Mouse (Mus musculus) heart, postnatal 0 days (tissue): ENCODE measurements around the gene Lurap1. TPM values are rescaled to one million over a fixed set of nuclear protein-coding genes. Genes with fewer than 3 reads are reported as not detected.

Source experiments
- ATAC-seq: fragments of 200-750 bp; cut with Nextera tagmentation; 2 replicates; pipeline ENCODE4 v1.8.0; 2017; ENCODE audit warnings: low read depth, moderate number of reproducible peaks, moderate library complexity; ENCODE audit not compliant: insufficient read depth
- DNase-seq: peaks from one replicate; pipeline ENCODE4 v3.0.0-alpha.2; 2016; ENCODE audit warnings: low spot score
- H3K27ac ChIP-seq: fragments of 300-500 bp; sonication (generic); 2 replicates; pipeline ENCODE4 v1.5.1; 2014; ENCODE audit warnings: low read depth, mild to moderate bottlenecking
- H3K27me3 ChIP-seq: fragments of 300-500 bp; sonication (generic); 2 replicates; pipeline ENCODE4 v1.6.1; 2014; ENCODE audit warnings: low read length, mixed read lengths; ENCODE audit not compliant: control insufficient read depth, insufficient read depth
- H3K36me3 ChIP-seq: fragments of 300-500 bp; sonication (generic); replicated peaks from 2 replicates; pipeline ENCODE4 v1.6.1; 2014; ENCODE audit warnings: low read length, mixed read lengths; ENCODE audit not compliant: control insufficient read depth, insufficient read depth
- H3K4me1 ChIP-seq: fragments of 300-500 bp; sonication (generic); 2 replicates; pipeline ENCODE4 v1.6.1; 2014; ENCODE audit warnings: antibody characterized with exemption; ENCODE audit not compliant: control insufficient read depth, insufficient read depth
- H3K4me2 ChIP-seq: fragments of 300-500 bp; sonication (generic); 2 replicates; pipeline ENCODE4 v1.6.1; 2014; ENCODE audit warnings: low read depth, mild to moderate bottlenecking, low read length, moderate library complexity
- H3K4me3 ChIP-seq: fragments of 300-500 bp; sonication (generic); 2 replicates; pipeline ENCODE4 v1.5.1; 2014; ENCODE audit warnings: low read depth, low read length
- H3K9ac ChIP-seq: fragments of 300-500 bp; sonication (generic); replicated peaks from 2 replicates; pipeline ENCODE4 v1.6.1; 2014; ENCODE audit warnings: low read depth, low read length, mixed read lengths
- H3K9me3 ChIP-seq: fragments of 300-500 bp; sonication (generic); replicated peaks from 2 replicates; pipeline ENCODE4 v1.6.1; 2016; ENCODE audit warnings: low read length; ENCODE audit not compliant: control insufficient read depth
- CTCF ChIP-seq: IDR thresholded peaks from 2 replicates; pipeline ENCODE4 v1.5.1; 2016; ENCODE audit warnings: antibody characterized with exemption, control low read depth, low read depth
- EP300 ChIP-seq: IDR thresholded peaks from 2 replicates; pipeline ENCODE4 v1.6.1; 2016; ENCODE audit warnings: antibody characterized with exemption, low read depth
- WGBS: fragments of 180-500 bp; shearing (Covaris S2); extraction: QIAGEN DNeasy Blood & Tissue Kit; methylation state at CpG from one replicate; pipeline ENCODE4 v1.1.7; 2014; 5-methylcytosine and 5-hydroxymethylcytosine counted together
- polyA plus RNA-seq: library from polyadenylated mRNA; unstranded; fragments of >200 nt; fragmentation: Nextera tagmentation; extraction: Ambion mirVana; gene quantifications from 2 replicates; pipeline ENCODE4 v1.2.1, GENCODE M21; 2015
- total RNA-seq: library from RNA; depleted of rRNA; stranded (reverse); fragments of >200 nt; gene quantifications from 2 replicates; pipeline ENCODE4 v1.2.3, GENCODE M21; 2014; ENCODE audit warnings: low replicate concordance

Gene Lurap1
- total and polyA plus RNA-seq, 2 experiments from 2014 or later, result 0.97 to 1.5 TPM

DNA sequence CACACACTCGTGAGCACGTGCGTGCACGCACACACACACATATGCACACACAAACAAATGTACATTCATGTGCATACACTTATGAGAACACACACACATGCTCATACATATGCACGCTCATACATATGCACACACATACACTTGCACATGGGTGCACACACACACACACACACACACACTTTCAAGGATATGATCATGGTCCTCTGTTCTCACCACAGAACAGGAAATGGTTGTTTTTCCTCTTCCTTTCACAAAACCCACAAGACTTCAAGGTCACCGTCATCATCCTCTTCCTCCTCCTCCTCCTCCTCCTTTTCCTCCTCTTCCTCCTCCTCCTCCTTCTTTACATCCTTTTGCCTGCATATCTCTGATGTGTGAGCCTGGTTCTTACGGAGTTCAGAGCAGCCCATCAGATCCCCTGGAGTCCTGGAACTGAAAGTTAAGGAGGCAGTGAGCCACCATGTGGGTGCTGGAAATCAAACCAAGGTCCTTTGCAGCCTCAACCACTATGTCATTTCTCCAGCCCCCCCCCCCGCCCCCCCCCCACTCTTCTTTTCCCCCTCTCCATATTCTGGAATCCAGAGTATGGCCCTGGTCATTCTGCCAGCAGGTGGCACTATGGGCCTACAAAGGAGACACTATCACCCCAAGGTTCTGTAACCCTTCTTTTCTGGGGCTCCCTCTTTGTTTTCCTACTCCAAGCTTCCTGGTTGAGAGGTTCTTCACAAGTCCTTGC is 17.6 kb upstream of the Lurap1 start:
- TF ChIP-seq CTCF (peak; percentile 79), EP300 (no peak)
- Histone ChIP-seq H3K4me3 (no peak overlapping the region), H3K9me3 (no peaks in the 10 kb centered on the region), H3K9ac (no peak overlapping the region), H3K36me3 (no peaks in the 10 kb centered on the region), H3K4me2 (no peak overlapping the region), H3K27me3 (no peaks in the 10 kb centered on the region), H3K4me1 (no peaks in the 10 kb centered on the region), H3K27ac (no peak overlapping the region)
- peak; percentile 72 for ATAC-seq
- WGBS, result 78% methylated on average over 7 of the region's 8 CpGs
- peak; percentile 45 for DNase-seq

DNA sequence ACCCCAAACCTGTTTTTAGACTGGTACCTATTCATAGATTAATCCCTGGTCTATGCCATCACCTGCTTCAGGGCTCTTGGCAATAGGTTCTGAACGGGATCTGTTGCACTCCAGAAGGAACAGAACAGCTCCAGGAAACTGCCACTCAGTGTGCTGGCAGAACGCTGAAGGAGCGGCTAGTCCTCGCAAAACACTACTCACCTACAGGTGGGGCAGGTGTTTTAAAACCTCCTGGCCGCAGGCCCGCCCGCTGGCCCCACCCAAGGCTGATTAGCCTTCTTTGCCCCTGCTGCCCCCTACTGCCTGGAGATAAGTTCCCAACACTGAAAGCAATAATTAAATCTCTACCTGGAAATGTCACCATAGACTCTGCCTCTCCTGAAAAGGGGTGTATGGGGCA is 16.3 kb upstream of the Lurap1 start, which contains the start of gene Tspan1:
TSS of gene Tspan1 (minus strand) at position 198 of the 400 bp plus-strand sequence.
- Histone ChIP-seq H3K4me3 (no peak within 1 kb of the TSS), H3K9me3 (no peaks in the 10 kb centered on the region), H3K4me1 (peaks cover 5% of the 10 kb centered on the region), H3K27me3 (no peaks in the 10 kb centered on the region), H3K27ac (no peak within 1 kb of the TSS), H3K36me3 (no peaks in the 10 kb centered on the region), H3K9ac (no peak within 1 kb of the TSS), H3K4me2 (no peak within 1 kb of the TSS)
- no peak for TF ChIP-seq CTCF
- TF ChIP-seq EP300, result no peak
- DNase-seq (no peak), ATAC-seq (no peak)
- WGBS, result 32% methylated on average over 7 of the region's 7 CpGs

DNA sequence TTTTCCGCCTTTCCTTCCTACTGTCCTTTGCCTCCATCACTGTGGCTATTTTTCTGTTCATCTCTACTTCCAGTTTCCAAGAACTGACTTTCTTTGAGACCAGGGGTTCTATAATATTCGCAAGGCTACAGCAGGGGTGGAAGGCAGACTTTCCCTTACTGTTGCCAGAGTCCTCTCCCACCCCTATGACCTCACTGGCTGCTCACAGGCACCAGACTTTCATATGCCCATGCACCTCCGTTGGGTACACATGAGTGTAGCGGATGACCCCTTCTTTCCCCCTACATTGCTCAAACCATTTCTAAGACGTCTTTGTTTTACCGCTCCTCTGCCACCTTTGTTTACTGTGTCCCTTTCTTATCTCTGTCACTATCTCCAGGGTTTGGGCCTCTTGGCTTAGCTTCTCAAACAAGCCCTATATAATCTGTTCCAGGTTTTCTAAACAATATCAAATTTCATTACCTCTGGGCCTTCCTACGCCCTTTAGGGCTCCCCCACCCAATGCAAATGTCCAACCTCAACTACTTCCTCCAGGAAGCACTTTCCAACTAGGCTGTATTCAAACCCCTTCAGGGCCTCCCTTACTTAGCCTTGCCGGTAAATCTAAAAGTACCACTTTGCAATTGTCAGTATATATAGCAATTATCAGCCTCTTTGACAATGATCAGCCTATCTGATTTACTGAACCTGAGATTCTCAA is 14.7 kb upstream of the Lurap1 start:
- 72% methylated on average over 8 of the region's 8 CpGs for WGBS
- Histone ChIP-seq H3K9me3 (no peaks in the 10 kb centered on the region), H3K4me3 (no peak overlapping the region), H3K9ac (no peak overlapping the region), H3K27ac (no peak overlapping the region), H3K27me3 (no peaks in the 10 kb centered on the region), H3K4me2 (no peak overlapping the region), H3K36me3 (no peaks in the 10 kb centered on the region), H3K4me1 (peaks cover 14% of the 10 kb centered on the region)
- DNase-seq (no peak), ATAC-seq (no peak)
- no peak for TF ChIP-seq CTCF
- no peak for TF ChIP-seq EP300

DNA sequence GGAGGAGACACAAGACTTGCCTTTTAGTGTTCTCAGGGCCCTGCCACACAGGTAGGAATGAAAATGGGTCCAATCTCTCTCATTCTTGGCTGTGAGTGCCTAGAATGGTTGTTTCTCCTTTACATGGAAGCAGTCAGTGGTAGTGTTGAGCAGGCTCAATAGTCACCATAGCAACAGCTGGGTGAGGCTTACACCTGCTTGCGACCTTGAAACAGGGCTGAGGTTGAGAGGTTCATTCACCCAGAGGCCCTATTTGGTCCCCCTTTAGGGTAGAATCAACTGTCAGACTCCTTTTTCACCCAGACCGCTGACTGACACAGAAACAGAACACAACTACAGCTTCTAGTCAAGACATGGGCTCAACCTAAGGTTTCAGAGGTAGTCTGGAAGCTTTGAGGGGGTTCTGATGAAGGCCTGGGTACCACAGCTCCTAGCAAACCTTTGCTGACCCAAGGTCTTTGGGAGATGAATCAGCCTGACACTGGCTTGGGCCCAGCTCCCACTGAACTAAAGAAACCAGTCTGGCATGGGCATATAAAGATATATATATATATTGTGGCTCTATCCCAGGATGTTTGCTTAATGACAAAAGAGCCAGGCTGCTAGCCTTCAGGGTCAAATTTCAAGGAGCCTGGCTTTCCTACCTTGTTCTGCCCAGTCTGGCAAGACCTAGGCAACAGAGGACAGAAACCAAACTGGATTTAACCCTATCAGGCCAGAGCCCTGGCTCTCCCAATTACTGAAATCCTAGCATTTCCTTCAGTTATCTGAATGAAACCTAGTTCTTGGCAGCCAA is 13.8 kb upstream of the Lurap1 start:
- Histone ChIP-seq H3K27ac (no peak overlapping the region), H3K4me3 (no peak overlapping the region), H3K9ac (no peak overlapping the region), H3K36me3 (no peaks in the 10 kb centered on the region), H3K4me2 (no peak overlapping the region), H3K9me3 (no peaks in the 10 kb centered on the region), H3K4me1 (peaks cover 19% of the 10 kb centered on the region), H3K27me3 (no peaks in the 10 kb centered on the region)
- WGBS, result 83% methylated on average over 2 of the region's 2 CpGs
- TF ChIP-seq CTCF (no peak), EP300 (no peak)
- no peak for ATAC-seq
- DNase-seq, result no peak

DNA sequence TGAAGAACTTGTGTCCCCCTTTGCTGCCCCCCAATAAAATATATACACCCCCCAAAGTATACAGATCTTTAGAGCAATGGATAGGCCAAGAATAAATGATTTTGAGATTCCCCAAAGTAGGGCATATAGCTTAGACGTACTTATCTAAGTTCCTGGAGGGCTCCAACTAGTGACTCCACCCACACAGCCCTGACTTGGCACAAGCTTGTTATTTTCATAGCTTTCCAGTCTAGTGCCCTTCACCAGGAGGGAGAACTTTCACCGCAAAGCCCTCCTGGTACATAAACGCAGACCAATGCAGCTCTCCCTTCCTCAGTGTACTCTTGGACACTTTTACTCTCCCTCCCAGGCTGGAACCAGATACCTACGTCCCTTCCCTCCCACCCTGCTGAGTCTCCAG is 11.0 kb upstream of the Lurap1 start:
- 41% methylated on average over 4 of the region's 4 CpGs for WGBS

More for the DNA sequence above, 11.0 kb upstream of the Lurap1 start:
- Histone ChIP-seq H3K4me3 (no peak overlapping the region), H3K4me1 (peaks cover 19% of the 10 kb centered on the region), H3K9me3 (no peaks in the 10 kb centered on the region), H3K36me3 (peaks cover 24% of the 10 kb centered on the region), H3K9ac (no peak overlapping the region), H3K4me2 (no peak overlapping the region), H3K27ac (peak overlapping the region; percentile 41; the same call in 1 of the 2 replicates), H3K27me3 (no peaks in the 10 kb centered on the region)
- DNase-seq (peak; percentile 32), ATAC-seq (peak; percentile 30; the same call in 1 of the 2 replicates)
- TF ChIP-seq EP300, result no peak
- no peak for TF ChIP-seq CTCF
